Mouse (Mus musculus): ENCODE measurements around the gene Dhtkd1. TPM values are rescaled to one million over a fixed set of nuclear protein-coding genes. Genes with fewer than 3 reads are reported as not detected.

Gene Dhtkd1
- polyA plus RNA-seq, 1 experiment from 2014 or later = 5.8 TPM

DNA sequence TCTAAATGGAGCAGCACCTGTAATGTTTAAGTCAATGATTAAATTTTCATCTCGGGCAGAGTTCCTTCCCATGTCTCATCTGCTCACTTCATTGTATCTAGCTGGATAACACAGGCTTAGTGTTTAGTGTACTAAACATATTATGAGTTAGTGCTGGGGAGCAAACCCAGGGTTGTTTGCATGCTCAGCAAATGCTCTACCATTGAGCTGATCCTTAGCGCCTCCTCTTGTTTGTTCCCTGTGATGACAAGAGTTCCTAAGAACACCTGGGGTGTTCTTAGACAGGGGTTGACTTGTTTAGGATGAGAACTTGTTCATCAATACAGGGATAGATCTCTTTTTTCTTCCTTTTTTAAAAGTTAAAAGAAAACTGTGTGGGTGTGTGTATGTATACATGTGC is 6.4 kb upstream of the Dhtkd1 start:
- no peak for ATAC-seq (ENCODE audit: insufficient number of reproducible peaks, insufficient read depth, low FRiP score, low TSS enrichment)
- Histone ChIP-seq H3K4me3 (no peak overlapping the region), H3K4me1 (0 out of 2 replicates have a peak, but pooled peaks cover 3% of the 10 kb centered on the region), H3K36me3 (no peaks in the 10 kb centered on the region), H3K9ac (no peak overlapping the region), H3K9me3 (no peaks in the 10 kb centered on the region), H3K4me2 (replicated peaks) (no peak overlapping the region), H3K27ac (no peak overlapping the region), H3K27me3 (no peaks in the 10 kb centered on the region)
- 89% methylated on average over 2 of the region's 2 CpGs for WGBS

DNA sequence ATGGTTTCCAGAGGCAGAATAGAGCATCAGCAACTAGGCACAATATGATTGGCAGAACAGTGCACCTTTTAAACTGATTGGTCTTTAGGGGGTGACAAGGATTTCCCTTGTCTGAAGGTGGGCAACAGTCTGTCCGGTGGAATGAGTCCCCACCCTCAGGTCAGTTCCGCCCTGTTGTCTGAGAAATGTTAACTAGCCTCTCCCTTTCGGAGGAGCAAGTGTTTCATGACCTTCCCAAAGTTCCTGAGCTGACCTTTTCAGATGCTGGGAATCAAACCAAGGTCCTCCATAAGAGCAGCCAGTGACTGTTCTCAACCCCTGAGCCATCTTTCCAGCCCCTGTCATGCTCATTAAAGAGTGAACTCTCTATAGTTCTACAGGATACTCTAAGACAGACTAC is 4.3 kb upstream of the Dhtkd1 start:
- Histone ChIP-seq H3K9me3 (no peaks in the 10 kb centered on the region), H3K27me3 (no peaks in the 10 kb centered on the region), H3K9ac (no peak overlapping the region), H3K4me3 (no peak overlapping the region), H3K4me2 (replicated peaks) (no peak overlapping the region), H3K36me3 (no peaks in the 10 kb centered on the region), H3K27ac (no peak overlapping the region), H3K4me1 (0 out of 2 replicates have a peak, but pooled peaks cover 3% of the 10 kb centered on the region)
- no peak for ATAC-seq (ENCODE audit: insufficient number of reproducible peaks, insufficient read depth, low FRiP score, low TSS enrichment)
- WGBS = 85% methylated on average over 3 of the region's 3 CpGs

DNA sequence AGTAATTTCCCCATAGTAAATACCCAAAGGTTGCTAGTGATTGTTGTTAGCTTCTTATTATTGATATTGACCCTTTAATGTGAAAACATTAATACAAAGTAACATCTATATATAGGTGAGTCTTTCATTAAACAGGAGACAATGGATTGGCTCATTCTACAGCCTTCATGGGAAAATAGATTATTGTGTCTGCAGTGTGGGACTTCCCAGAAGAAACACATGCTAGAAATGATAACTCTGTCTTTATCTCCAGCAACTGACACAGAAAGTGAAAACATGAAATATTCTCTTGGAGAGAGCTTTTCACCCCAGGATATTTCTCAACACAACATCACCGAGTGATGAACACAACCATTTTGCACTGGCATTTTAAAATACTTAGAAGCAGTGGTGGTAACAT is 3.0 kb upstream of the Dhtkd1 start:
- H3K9me3 ChIP-seq = no peaks in the 10 kb centered on the region
- no peak for ATAC-seq (ENCODE audit: insufficient number of reproducible peaks, insufficient read depth, low FRiP score, low TSS enrichment)
- no peak overlapping the region for H3K4me2 ChIP-seq (replicated peaks)
- no peak overlapping the region for H3K4me3 ChIP-seq
- 83% methylated on average over 1 of the region's 1 CpGs for WGBS
- H3K36me3 ChIP-seq = no peaks in the 10 kb centered on the region
- H3K4me1 ChIP-seq = 0 out of 2 replicates have a peak, but pooled peaks cover 3% of the 10 kb centered on the region
- no peak overlapping the region for H3K9ac ChIP-seq
- no peaks in the 10 kb centered on the region for H3K27me3 ChIP-seq
- H3K27ac ChIP-seq = no peak overlapping the region

DNA sequence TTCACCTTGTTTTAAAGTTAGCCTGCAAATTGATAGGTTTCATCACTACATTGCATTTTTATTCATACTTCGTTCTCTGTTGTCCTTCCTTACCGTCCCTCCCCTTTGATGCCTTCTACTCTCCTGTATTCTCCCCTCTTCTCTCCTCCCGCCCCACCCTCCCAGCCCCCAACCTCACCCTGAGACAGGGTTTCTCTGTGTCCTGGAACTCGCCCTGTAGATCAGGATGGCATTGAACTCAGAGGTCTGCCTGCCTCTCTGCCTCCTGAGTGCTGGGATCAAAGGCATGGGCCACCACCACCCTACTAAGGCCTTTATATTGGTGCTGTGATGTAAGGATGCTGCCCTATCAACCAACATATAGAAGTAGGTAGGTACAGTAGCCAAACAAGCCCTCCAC is 479 bp upstream of the Dhtkd1 start:
- WGBS = 32% methylated on average over 4 of the region's 4 CpGs
- H3K4me3 ChIP-seq = peak overlapping the region; percentile 67

DNA sequence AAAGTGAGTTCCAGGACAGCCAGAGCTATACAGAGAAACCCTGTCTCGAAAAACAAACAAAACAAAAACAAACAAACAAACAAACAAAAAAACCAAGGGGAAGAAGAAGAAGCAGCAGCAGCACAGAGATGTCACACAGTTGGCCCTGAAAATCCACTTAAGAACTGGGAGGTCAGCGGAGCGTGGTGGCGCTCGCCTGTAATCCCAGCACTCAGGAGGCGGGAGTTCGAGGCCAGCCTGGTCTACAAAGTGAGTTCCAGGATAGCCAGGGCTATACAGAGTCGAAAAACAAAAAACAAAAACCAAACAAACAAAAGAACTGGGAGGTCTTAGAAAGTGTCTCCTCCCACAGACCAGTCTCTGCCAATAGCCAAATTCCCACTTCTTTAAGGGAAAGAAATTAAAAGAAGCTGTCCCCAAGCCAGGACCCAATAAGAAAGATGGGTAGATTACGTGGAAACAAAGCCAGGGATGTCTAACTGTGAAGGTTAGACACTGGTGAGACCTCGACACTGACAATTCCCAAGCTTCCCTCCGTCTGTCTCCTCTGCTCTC is 654 bp downstream of the Dhtkd1 start:
- no peaks in the 10 kb centered on the region for H3K36me3 ChIP-seq
- WGBS = 57% methylated on average over 11 of the region's 11 CpGs
- peak overlapping the region; percentile 82 for H3K4me2 ChIP-seq (replicated peaks)
- no peak overlapping the region for H3K27ac ChIP-seq
- H3K27me3 ChIP-seq = no peaks in the 10 kb centered on the region
- no peaks in the 10 kb centered on the region for H3K4me1 ChIP-seq
- H3K9ac ChIP-seq = peak overlapping the region; percentile 65
- no peaks in the 10 kb centered on the region for H3K9me3 ChIP-seq
- peak overlapping the region; percentile 67 for H3K4me3 ChIP-seq
- no peak for ATAC-seq (ENCODE audit: insufficient number of reproducible peaks, insufficient read depth, low FRiP score, low TSS enrichment)

More for the DNA sequence above, 479 bp upstream of the Dhtkd1 start:
- ATAC-seq (ENCODE audit: insufficient number of reproducible peaks, insufficient read depth, low FRiP score, low TSS enrichment) = no peak
- no peak overlapping the region for H3K9ac ChIP-seq
- H3K36me3 ChIP-seq = no peaks in the 10 kb centered on the region
- H3K4me2 ChIP-seq (replicated peaks) = peak overlapping the region; percentile 82
- no peaks in the 10 kb centered on the region for H3K9me3 ChIP-seq
- H3K27ac ChIP-seq = no peak overlapping the region
- H3K27me3 ChIP-seq = no peaks in the 10 kb centered on the region
- no peaks in the 10 kb centered on the region for H3K4me1 ChIP-seq

DNA sequence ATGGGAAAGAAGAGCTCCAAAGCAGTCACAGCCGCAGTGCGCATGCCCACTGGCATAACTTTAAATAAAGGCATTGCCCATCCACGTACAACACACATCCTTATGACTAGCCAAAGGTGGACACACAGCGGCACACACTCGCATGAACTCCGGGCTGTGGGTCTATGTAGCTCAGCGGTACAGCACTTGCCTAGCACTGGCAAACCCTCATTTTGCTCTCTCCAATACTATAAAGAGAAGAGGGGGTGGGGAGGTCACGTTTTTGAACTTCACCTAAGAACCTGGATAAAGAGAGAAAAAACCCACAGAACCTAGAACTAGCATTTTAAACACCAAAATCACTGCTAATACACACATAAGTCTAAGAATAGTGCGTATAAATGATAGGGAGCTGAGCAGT is 1.7 kb downstream of the Dhtkd1 start:
- H3K9me3 ChIP-seq = no peaks in the 10 kb centered on the region
- no peaks in the 10 kb centered on the region for H3K27me3 ChIP-seq
- no peak for ATAC-seq (ENCODE audit: insufficient number of reproducible peaks, insufficient read depth, low FRiP score, low TSS enrichment)
- no peaks in the 10 kb centered on the region for H3K36me3 ChIP-seq
- H3K4me1 ChIP-seq = no peaks in the 10 kb centered on the region
- WGBS = 94% methylated on average over 9 of the region's 9 CpGs
- H3K27ac ChIP-seq = no peak overlapping the region
- no peak overlapping the region for H3K4me3 ChIP-seq
- H3K4me2 ChIP-seq (replicated peaks) = no peak overlapping the region
- no peak overlapping the region for H3K9ac ChIP-seq

DNA sequence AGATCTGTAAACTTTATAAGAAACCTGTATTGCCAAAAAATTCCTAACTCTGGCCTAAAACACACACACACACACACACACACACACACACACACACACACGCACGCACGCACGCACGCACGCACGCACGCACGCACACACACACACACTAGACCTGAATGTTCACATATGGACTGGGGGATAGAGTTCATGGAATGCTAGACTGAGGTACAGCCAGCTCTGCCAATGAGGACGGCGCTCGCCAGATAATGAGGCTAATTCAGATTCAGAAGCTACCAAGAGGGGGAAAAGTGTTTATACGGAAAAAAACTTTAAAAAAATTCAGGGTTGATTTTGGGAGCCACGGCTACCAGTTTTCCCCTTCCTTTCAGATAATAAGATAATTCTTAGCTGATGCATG is 2.7 kb downstream of the Dhtkd1 start:
- Histone ChIP-seq H3K4me3 (no peak overlapping the region), H3K9me3 (no peaks in the 10 kb centered on the region), H3K4me1 (no peaks in the 10 kb centered on the region), H3K9ac (no peak overlapping the region), H3K27me3 (no peaks in the 10 kb centered on the region), H3K36me3 (no peaks in the 10 kb centered on the region), H3K4me2 (replicated peaks) (no peak overlapping the region), H3K27ac (no peak overlapping the region)
- ATAC-seq (ENCODE audit: insufficient number of reproducible peaks, insufficient read depth, low FRiP score, low TSS enrichment) = no peak
- WGBS = 84% methylated on average over 14 of the region's 14 CpGs

DNA sequence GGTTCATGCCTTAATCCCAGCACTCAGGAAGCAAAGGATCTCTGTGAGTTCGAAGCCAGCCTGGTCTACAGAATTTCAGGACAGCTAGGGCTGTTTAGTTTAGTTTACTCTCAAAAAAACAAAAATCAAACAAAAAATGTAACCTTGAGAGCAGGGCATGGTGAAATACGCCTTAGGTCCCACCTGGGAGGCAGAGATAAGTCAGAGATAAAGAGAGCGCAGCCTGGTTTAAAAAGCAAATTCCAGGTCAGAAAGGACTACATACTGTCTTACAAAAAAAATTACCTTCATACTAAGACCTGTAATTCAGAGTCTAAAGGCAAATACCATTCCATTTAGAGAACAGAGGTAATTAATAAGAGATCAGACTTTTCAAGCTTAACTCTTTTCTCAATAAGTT is 3.3 kb downstream of the Dhtkd1 start:
- H3K9ac ChIP-seq = no peak overlapping the region
- no peaks in the 10 kb centered on the region for H3K4me1 ChIP-seq
- 89% methylated on average over 3 of the region's 3 CpGs for WGBS
- H3K4me2 ChIP-seq (replicated peaks) = no peak overlapping the region
- H3K36me3 ChIP-seq = no peaks in the 10 kb centered on the region
- ATAC-seq (ENCODE audit: insufficient number of reproducible peaks, insufficient read depth, low FRiP score, low TSS enrichment) = no peak
- H3K27me3 ChIP-seq = no peaks in the 10 kb centered on the region
- no peak overlapping the region for H3K27ac ChIP-seq
- no peak overlapping the region for H3K4me3 ChIP-seq
- no peaks in the 10 kb centered on the region for H3K9me3 ChIP-seq

DNA sequence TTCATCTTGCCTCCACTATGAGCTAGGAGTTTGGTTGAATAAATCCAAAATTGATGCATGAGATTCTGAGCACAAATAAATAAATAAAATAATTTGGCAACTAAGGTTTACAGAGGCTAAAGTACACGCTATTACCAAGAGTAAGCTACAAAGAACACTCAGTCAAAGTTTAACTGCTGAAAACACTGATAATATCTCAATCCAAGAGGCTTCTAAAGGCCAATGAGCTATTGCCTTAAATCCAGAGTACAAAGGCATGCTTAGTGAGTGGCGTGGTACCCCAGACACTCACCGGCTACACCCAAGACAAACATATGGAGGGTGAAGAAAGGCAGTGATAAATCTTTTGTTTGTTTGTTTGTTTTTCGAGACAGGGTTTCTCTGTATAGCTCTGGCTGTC is 6.0 kb downstream of the Dhtkd1 start:
- Histone ChIP-seq H3K36me3 (no peaks in the 10 kb centered on the region), H3K27me3 (no peaks in the 10 kb centered on the region), H3K4me2 (replicated peaks) (no peak overlapping the region), H3K27ac (no peak overlapping the region), H3K9me3 (no peaks in the 10 kb centered on the region), H3K4me1 (no peaks in the 10 kb centered on the region), H3K4me3 (no peak overlapping the region), H3K9ac (no peak overlapping the region)
- 90% methylated on average over 4 of the region's 4 CpGs for WGBS
- no peak for ATAC-seq (ENCODE audit: insufficient number of reproducible peaks, insufficient read depth, low FRiP score, low TSS enrichment)

DNA sequence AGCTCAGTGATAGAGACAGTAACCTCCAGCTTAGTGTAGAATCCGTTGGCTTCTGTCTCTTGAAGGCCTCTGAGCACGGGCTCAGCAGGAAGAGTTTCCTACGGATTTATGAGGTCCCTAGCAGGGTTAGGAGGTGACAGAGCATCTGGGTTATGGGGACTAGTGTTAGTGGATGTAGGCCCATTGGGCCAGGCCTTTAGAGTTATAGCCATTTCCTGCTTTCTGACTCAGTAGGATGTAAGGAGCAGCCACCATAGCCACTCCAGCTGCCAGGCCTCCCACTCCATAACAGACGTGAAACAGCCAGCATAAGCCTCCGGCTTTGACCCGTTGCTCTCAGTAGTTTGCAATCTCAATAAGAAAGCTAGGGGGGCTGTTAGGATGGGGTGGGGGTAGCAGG is 6.5 kb downstream of the Dhtkd1 start:
- 79% methylated on average over 6 of the region's 6 CpGs for WGBS
- Histone ChIP-seq H3K9ac (no peak overlapping the region), H3K4me2 (replicated peaks) (no peak overlapping the region), H3K27me3 (no peaks in the 10 kb centered on the region), H3K4me3 (no peak overlapping the region), H3K4me1 (no peaks in the 10 kb centered on the region), H3K36me3 (no peaks in the 10 kb centered on the region), H3K9me3 (no peaks in the 10 kb centered on the region), H3K27ac (no peak overlapping the region)
- ATAC-seq (ENCODE audit: insufficient number of reproducible peaks, insufficient read depth, low FRiP score, low TSS enrichment) = no peak

DNA sequence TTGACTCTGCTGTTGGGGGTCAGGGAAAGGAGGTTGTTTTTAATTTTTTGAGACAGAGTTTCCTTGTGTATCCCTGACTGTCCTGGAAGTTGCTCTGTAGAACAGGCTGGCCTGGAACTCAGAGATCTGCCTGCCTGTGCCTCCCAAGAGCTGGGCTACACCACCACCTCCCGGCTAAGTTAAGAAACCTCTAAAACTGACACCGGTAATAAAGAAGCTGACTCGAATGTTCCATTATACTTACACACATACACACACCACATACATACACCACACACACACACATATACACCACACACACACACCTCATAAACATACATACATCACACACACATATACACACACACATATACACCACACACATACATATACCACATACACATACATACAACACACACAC is 7.7 kb downstream of the Dhtkd1 start:
- Histone ChIP-seq H3K36me3 (peaks cover 8% of the 10 kb centered on the region; the same call in 1 of the 2 replicates), H3K9ac (no peak overlapping the region)
- 89% methylated on average over 3 of the region's 3 CpGs for WGBS

DNA sequence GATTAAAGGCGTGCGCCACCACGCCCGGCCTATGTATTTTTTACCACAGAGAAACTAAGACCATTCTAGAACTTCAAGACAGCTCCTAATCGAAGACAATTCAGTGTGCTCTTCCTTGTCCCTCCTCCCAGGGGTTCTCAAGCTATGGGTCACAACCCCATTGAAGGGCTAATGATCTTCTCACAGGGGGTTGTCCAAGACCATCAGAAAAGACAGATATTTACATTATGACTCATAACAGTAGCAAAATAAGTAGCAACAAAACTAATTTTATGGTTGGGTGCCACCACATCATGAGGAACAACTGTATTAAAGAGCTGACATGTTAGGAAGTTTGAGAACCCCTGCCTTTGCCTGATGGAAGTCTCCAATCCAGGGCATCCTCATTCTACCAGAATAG is 10.7 kb downstream of the Dhtkd1 start:
- Histone ChIP-seq H3K36me3 (peaks cover 28% of the 10 kb centered on the region), H3K27me3 (no peaks in the 10 kb centered on the region), H3K27ac (no peak overlapping the region), H3K4me3 (no peak overlapping the region), H3K9ac (no peak overlapping the region), H3K9me3 (no peaks in the 10 kb centered on the region), H3K4me1 (no peaks in the 10 kb centered on the region), H3K4me2 (replicated peaks) (no peak overlapping the region)
- WGBS = 92% methylated on average over 5 of the region's 5 CpGs
- ATAC-seq (ENCODE audit: insufficient number of reproducible peaks, insufficient read depth, low FRiP score, low TSS enrichment) = no peak

More for the DNA sequence above, 7.7 kb downstream of the Dhtkd1 start:
- ATAC-seq (ENCODE audit: insufficient number of reproducible peaks, insufficient read depth, low FRiP score, low TSS enrichment) = 0 out of 2 replicates have a peak, but pooled peaks have one; percentile 41
- no peaks in the 10 kb centered on the region for H3K4me1 ChIP-seq
- no peak overlapping the region for H3K27ac ChIP-seq
- no peaks in the 10 kb centered on the region for H3K9me3 ChIP-seq
- H3K27me3 ChIP-seq = no peaks in the 10 kb centered on the region
- no peak overlapping the region for H3K4me3 ChIP-seq
- H3K4me2 ChIP-seq (replicated peaks) = no peak overlapping the region

Data from embryonic facial prominence, embryonic 12.5 days (tissue).